Mouse (Mus musculus) ZHBTc4 (cell line): ENCODE data around the gene Chuk.
"Not testable (repeated sequence)": the region's sequence is repeated elsewhere in the genome, so short reads cannot be mapped to it uniquely, and the experiment has no call there.

ENCODE experiments used
- DNase-seq: peaks from one replicate; pipeline ENCODE4 v3.0.0-alpha.2; 2011; ENCODE audit warnings: low read depth, low spot score

Gene Chuk

DNA sequence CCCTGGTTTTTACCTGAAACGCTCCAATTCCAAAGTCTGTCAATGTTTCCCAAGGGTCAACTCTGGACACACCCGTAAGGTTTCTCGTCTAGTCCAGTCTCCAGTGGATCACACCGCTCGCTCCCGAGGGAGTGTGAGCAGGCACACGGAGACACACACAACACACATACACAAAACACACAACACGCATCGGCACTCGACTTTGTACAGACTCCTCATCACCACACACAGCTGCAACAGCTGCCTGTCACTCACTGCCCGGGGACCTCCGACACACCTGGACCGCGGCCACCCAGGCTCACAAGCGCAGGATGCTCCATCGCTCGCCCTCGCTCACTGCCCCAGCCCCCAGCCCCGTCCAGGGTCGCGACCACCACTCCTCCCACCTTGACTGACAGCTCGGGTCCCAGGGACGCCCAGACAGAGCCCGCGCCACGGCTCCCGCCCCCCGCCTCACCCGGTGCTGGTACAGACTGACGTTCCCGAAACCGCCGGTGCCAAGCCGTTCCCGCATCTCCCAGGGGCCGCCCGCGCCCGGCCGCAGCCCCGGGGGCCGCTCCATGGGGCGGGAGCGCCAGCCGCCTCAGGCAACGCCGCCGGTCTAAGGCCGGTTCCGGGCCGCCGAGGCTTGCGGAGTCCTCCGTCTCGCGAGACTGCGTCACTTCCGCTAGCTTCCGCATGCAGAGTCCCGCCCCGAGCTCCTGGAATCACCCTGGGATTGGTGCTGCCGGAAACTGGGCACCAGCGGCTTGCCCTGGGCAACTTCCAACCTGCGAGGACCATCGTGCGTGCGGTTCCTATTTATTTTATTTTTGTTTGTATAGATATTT, at the start of gene Chuk:
Gene Chuk (minus strand): TSS at position 650 of the 830 bp plus-strand sequence.
- DNase-seq = peak; percentile 96

GRCm38 (mm10) chr19:44157005-44157404, 49.7 kb upstream of the Chuk start:
- no peak for DNase-seq

- DNase-seq = peak; percentile 74
These were observed 46.5 kb upstream of the Chuk start for GRCm38 (mm10) chr19:44153781-44154180.

GRCm38 (mm10) chr19:44148991-44149390, 41.7 kb upstream of the Chuk start:
- DNase-seq = no peak

DNA sequence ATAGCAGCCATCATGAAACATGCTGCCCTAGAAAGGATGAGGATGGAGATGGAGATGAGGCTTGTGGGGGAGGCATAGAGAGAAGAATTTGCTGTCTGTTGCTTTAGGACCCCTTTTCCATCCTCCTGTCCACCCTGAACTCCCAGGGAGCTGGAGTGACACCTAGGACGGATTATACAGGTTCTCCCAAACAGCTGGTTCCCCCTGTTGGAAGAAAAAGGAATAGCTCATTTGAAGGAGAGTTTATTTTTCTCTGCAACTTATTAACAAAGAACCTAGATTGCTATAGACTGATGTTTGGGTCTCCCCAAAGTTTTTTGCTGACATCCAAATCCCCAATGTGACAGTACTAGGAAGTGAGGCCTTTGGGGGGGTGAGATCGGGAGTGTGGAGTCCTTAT, 41.1 kb upstream of the Chuk start:
- no peak for DNase-seq

GRCm38 (mm10) chr19:44146951-44147350, 39.7 kb upstream of the Chuk start:
- no peak for DNase-seq

DNA sequence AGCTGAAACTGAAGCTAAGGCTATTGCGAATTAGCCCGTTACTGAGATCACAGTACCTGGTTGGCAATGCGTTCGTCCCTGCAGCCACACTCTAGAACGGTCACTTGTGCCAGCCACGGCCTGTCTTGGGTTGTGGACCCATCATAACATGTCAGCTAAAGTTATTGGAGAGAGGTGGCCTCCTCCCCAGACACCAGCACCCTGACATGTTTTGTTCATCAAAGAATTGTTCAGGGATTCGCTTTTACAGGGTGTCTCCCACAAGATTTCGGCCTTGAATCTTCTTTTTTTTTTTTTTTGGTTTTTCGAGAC, 39.2 kb upstream of the Chuk start:
- no peak for DNase-seq

DNA sequence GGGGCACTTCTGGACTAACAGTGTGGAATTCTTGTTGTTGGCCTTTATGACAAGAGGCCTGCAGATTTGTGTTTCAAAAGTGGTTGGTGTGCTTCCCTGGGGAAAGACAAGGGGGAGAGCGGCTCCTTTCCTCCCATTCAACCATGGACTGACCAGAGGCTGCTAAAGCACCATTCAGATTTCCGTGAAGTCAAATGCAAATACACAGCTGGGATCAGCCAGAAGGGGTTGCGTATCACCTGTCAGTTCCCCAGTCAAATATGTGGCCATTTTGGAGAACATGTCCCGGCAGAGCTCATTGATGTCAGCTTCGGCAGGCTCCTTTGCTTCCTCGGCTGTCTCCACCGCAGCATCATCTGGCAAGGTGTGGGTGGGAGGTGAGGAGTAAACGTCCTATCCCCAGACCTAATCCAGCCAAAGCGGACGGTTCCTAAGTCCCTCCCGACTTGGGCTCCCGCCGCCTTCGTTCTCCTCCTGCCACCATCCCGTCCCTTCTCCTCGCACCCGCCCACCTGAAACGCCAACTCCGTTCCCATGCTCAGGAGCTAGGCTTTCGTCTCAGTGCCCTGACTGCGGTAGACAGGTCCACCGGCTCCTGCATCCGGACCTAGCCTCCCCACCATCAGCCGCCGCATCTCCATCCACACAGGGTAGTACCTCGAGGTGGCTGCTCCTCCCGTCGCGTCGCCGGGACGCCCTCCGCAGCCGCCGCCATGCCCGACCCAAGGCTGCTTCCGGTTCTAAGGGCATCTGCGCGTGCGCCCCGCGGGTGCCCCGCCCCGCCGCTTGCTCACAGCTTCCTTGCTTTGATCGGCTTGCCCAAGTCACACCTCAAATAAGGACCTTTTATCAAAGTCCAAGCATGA, 38.7 kb upstream of the Chuk start, which contains the start of gene Bloc1s2:
Gene Bloc1s2 (minus strand): TSS at position 745 of the 866 bp plus-strand sequence.
- DNase-seq = peak; percentile 93

DNA sequence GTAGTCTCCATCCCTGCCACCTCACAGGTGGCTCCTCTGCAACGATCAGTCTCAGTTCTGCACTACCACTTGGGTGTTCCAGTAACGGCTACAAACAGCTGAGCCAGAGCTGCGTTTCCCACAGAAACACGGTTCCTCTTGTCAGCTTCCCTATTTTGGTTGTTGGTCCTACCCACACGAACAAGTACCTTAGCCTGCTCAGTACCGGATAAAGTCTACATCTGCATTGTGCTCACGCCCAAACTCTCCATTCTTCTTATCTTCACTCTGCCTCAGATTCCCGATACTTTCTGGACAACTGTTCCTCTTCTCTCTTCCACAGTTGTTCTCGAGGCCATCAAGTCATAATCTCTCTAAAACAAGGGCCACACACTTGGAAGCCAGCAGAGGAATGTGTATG, 37.1 kb upstream of the Chuk start:
- no peak for DNase-seq

GRCm38 (mm10) chr19:44135960-44136485, 28.7 kb upstream of the Chuk start:
- no peak for DNase-seq

GRCm38 (mm10) chr19:44135072-44135959, 28.0 kb upstream of the Chuk start, which contains the start of gene Cwf19l1:
TSS of gene Cwf19l1 (minus strand) at chr19:44135876.
- peak; percentile 93 for DNase-seq

DNA sequence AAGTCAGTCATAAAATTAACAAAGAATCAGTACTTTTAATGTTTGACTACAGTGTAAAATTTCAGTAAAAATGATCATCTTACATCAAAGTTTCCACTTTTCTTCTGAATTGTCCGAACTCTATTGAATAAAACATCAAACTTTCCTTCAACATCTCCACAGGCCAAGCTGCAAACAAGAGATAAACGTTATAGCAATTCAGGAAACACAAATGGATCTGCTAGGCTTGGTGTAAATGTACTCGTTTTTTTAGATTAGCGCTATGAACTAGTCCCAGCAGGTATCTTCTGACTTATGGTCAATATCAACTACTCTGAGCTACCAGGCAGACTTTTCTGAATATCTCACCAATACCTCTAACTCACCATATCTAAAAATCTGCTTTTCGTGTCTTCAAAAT, 25.6 kb upstream of the Chuk start:
- no peak for DNase-seq

- DNase-seq = no peak
These were observed 21.3 kb upstream of the Chuk start for GRCm38 (mm10) chr19:44128560-44128959.

DNA sequence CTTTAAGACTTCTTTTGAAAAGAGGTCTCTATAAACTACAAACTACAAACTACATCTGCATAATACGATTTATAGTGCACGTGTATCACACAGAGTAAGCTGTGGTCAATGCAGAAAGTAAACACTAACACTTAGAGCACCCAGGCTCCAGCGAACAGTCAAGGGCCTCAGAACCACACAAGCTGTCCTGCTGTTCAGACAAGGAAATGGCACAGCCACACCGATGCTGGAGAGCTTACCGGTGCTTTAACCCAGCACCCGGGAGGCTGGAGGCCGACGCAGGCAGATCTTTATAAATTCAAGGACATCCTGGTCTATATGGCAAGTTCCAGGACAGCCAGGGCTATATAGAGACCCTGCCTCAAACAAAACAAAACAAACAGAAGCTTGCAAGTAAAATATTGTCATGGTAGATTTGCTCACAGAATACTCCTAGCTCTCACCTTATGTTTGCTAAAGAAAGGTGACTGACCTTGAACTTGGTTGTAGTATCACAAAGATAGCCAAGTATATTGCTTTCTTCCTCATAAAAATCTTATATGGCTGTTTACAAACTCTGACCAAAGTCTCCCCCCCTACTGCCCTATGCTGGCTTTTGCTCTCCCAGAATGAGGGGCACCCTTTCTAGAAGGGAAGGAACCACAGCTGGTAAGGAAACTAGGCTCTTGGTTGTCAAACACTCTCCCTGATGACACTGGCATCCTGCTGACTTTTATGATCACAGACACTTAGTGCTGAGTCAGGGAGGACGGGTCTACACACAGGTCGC, 20.6 kb upstream of the Chuk start:
- DNase-seq = no peak

DNA sequence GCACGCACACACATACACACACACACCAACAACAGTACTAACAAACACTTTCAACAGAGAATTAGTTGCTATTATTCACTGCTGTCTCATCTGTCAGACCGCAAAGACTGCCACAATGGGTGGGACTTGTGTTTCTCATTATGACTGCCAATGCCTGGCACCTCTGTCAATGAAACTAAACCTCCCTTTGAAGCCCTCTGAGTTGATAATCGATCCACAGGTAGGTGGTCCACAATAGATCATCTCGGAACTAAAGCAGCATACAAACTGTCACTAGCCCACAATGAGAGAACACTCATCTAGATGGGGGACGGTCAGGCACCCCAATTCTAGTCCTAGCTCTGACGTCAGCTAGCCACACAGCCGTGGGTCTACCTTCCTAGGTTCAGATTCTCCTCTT, 13.9 kb upstream of the Chuk start:
- no peak for DNase-seq

- not testable (repeated sequence) for DNase-seq
These were observed 13.4 kb upstream of the Chuk start for GRCm38 (mm10) chr19:44120686-44121085.

- no peak for DNase-seq
These were observed 10.5 kb upstream of the Chuk start for GRCm38 (mm10) chr19:44117793-44118192.

GRCm38 (mm10) chr19:44111706-44112105, 4.4 kb upstream of the Chuk start:
- peak; percentile 71 for DNase-seq

DNA sequence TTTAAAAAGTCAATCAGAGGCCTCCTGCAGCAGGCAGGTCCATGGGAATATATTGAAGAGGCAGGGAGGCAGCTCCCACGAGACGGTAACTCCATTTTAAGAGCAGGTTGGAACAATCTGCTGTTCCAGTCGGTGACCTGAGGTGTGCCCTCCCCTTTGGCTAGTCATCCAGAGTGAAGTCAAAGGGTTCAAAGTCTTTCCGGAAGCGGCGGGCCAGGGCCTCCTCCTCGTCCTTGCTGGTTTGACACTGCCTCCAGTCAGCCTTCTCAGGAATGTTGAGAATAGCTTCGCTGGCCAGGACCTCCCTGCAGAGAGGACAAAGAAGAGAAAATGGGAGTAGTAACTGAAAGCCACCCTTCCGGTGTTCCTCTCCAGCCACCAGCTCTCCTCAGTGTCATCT, 3.1 kb upstream of the Chuk start:
- peak; percentile 27 for DNase-seq

GRCm38 (mm10) chr19:44108996-44109395, 1.7 kb upstream of the Chuk start:
- DNase-seq = no peak
